ENCODE assay signal across 1 mouse cellular context in genomic region chr2:167491757-167492708, GRCm38 (mm10).
TF ChIP-seq lines count a peak whose summit lies in the region.

Gene Rnf114 (plus strand): TSS chr2:167492645.

TF ChIP-seq in CH12.LX, 34 proteins besides CTCF, POLR2A, EP300 and RAD21 (continued from another document):
- TF ChIP-seq IRF4 (IDR thresholded peaks at IDR 0.05; ENCODE audit: low read depth, low read length), result no peak
- no peak for TF ChIP-seq MAX (IDR thresholded peaks at IDR 0.05; ENCODE audit: low read length)
- TF ChIP-seq UBTF (IDR thresholded peaks at IDR 0.05; ENCODE audit: low read depth, low read length), result no peak
